Mouse (Mus musculus): ENCODE results near the gene Gm438. TPM values are rescaled to one million over a fixed set of nuclear protein-coding genes. Genes with fewer than 3 reads are reported as not detected.
"Not testable (repeated sequence)": the region's sequence is repeated elsewhere in the genome, so short reads cannot be mapped to it uniquely, and the experiment has no call there.

The Gm438 gene
- polyA plus RNA-seq (2014; fragmentation: Nextera tagmentation; extraction: Ambion mirVana), result not detected in 2 replicates

- H3K9me3 ChIP-seq (ENCODE audit: control insufficient read depth, low read depth, low read length), result no peaks in the 10 kb centered on the region
- H3K27me3 ChIP-seq (ENCODE audit: control insufficient read depth, insufficient read depth, low read length), result no peaks in the 10 kb centered on the region
- no peak for ATAC-seq (ENCODE audit: insufficient number of reproducible peaks, insufficient read depth, low FRiP score, low read depth)
- no peak within 1 kb of the TSS for H3K4me2 ChIP-seq (replicated peaks; ENCODE audit: low read depth, low read length)
- no peak within 1 kb of the TSS for H3K4me3 ChIP-seq (ENCODE audit: low read depth, low read length)
- no peak within 1 kb of the TSS for H3K9ac ChIP-seq (replicated peaks; ENCODE audit: low read depth, low read length)
- H3K27ac ChIP-seq (ENCODE audit: low read length), result no peak within 1 kb of the TSS
- H3K36me3 ChIP-seq (ENCODE audit: control insufficient read depth, insufficient read depth, low read length), result no peaks in the 10 kb centered on the region
- H3K4me1 ChIP-seq (ENCODE audit: control insufficient read depth, insufficient read depth, low read length), result no peaks in the 10 kb centered on the region
Measured at GRCm38 (mm10) chr4:144786483-144786882, at the start of gene Gm438. Gm438 (minus strand) TSS chr4:144786583.

GRCm38 (mm10) chr4:144824706-144825105, 38.3 kb upstream of the Gm438 start:
- 68% methylated on average over 2 of the region's 2 CpGs for WGBS
- no peak overlapping the region for H3K27ac ChIP-seq (ENCODE audit: low read length)
- no peaks in the 10 kb centered on the region for H3K36me3 ChIP-seq (ENCODE audit: control insufficient read depth, insufficient read depth, low read length)
- H3K4me2 ChIP-seq (replicated peaks; ENCODE audit: low read depth, low read length), result no peak overlapping the region
- no peak for ATAC-seq (ENCODE audit: insufficient number of reproducible peaks, insufficient read depth, low FRiP score, low read depth)
- no peaks in the 10 kb centered on the region for H3K4me1 ChIP-seq (ENCODE audit: control insufficient read depth, insufficient read depth, low read length)
- H3K27me3 ChIP-seq (ENCODE audit: control insufficient read depth, insufficient read depth, low read length), result no peaks in the 10 kb centered on the region
- no peak overlapping the region for H3K9ac ChIP-seq (replicated peaks; ENCODE audit: low read depth, low read length)
- no peaks in the 10 kb centered on the region for H3K9me3 ChIP-seq (ENCODE audit: control insufficient read depth, low read depth, low read length)
- H3K4me3 ChIP-seq (ENCODE audit: low read depth, low read length), result no peak overlapping the region

GRCm38 (mm10) chr4:144823996-144824395, 37.6 kb upstream of the Gm438 start:
- H3K9ac ChIP-seq (replicated peaks; ENCODE audit: low read depth, low read length), result no peak overlapping the region
- H3K36me3 ChIP-seq (ENCODE audit: control insufficient read depth, insufficient read depth, low read length), result no peaks in the 10 kb centered on the region
- no peaks in the 10 kb centered on the region for H3K4me1 ChIP-seq (ENCODE audit: control insufficient read depth, insufficient read depth, low read length)
- H3K4me2 ChIP-seq (replicated peaks; ENCODE audit: low read depth, low read length), result no peak overlapping the region
- ATAC-seq (ENCODE audit: insufficient number of reproducible peaks, insufficient read depth, low FRiP score, low read depth), result no peak
- H3K27me3 ChIP-seq (ENCODE audit: control insufficient read depth, insufficient read depth, low read length), result no peaks in the 10 kb centered on the region
- no peak overlapping the region for H3K27ac ChIP-seq (ENCODE audit: low read length)
- no peak overlapping the region for H3K4me3 ChIP-seq (ENCODE audit: low read depth, low read length)
- 80% methylated on average over 2 of the region's 2 CpGs for WGBS
- no peaks in the 10 kb centered on the region for H3K9me3 ChIP-seq (ENCODE audit: control insufficient read depth, low read depth, low read length)

DNA sequence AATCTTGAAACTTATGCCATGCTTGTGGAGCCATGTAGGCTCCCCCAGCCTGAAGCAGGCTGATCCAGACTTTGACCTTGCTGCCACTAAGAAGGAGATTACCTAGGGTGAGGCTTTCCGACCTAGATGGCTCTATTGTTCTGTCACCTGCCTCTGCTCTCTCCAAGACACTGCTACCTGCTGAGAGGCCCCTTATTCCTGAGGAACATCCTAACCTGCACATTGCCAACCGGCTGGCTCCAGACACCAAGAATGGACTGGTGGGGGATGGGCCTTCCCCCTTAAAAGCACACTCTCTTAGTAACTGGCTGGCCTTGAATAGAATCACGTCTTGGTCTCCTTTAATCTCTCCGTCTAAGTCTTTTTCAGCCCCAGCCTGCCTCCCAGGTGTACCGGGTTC, 20.8 kb upstream of the Gm438 start:
- H3K4me1 ChIP-seq (ENCODE audit: control insufficient read depth, insufficient read depth, low read length); H3K9me3 ChIP-seq (ENCODE audit: control insufficient read depth, low read depth, low read length); H3K9ac ChIP-seq (replicated peaks; ENCODE audit: low read depth, low read length); H3K4me2 ChIP-seq (replicated peaks; ENCODE audit: low read depth, low read length); H3K27ac ChIP-seq (ENCODE audit: low read length); H3K36me3 ChIP-seq (ENCODE audit: control insufficient read depth, insufficient read depth, low read length); ATAC-seq (ENCODE audit: insufficient number of reproducible peaks, insufficient read depth, low FRiP score, low read depth); H3K4me3 ChIP-seq (ENCODE audit: low read depth, low read length); H3K27me3 ChIP-seq (ENCODE audit: control insufficient read depth, insufficient read depth, low read length): not testable (repeated sequence)
- WGBS, result 52% methylated on average over 5 of the region's 5 CpGs

DNA sequence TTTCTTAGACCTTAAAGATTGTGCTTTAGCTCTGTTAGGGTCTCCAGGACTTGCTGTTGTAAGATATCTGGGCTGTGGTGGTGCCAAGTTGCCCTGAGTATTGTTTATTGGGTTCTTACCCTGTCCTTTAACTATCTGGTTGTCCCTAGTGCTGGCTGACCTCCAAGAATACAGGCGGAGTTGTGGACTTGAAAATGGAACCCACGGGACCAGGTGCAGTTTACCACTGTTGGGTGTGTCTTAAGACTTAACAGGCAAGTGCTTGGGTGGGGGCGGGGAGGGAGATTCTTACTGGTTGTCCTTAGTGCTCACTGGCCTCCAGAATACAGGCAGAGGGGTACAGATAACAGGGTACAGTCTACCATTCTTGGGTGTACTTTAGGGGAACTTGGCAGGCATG, 17.2 kb upstream of the Gm438 start:
- no peak overlapping the region for H3K9ac ChIP-seq (replicated peaks; ENCODE audit: low read depth, low read length)
- H3K36me3 ChIP-seq (ENCODE audit: control insufficient read depth, insufficient read depth, low read length), result no peaks in the 10 kb centered on the region
- WGBS, result 68% methylated on average over 3 of the region's 3 CpGs
- no peak overlapping the region for H3K4me3 ChIP-seq (ENCODE audit: low read depth, low read length)
- H3K27ac ChIP-seq (ENCODE audit: low read length), result no peak overlapping the region
- no peaks in the 10 kb centered on the region for H3K4me1 ChIP-seq (ENCODE audit: control insufficient read depth, insufficient read depth, low read length)
- no peaks in the 10 kb centered on the region for H3K27me3 ChIP-seq (ENCODE audit: control insufficient read depth, insufficient read depth, low read length)
- no peak overlapping the region for H3K4me2 ChIP-seq (replicated peaks; ENCODE audit: low read depth, low read length)
- H3K9me3 ChIP-seq (ENCODE audit: control insufficient read depth, low read depth, low read length), result no peaks in the 10 kb centered on the region
- ATAC-seq (ENCODE audit: insufficient number of reproducible peaks, insufficient read depth, low FRiP score, low read depth), result no peak

GRCm38 (mm10) chr4:144790141-144790540, 3.8 kb upstream of the Gm438 start:
- H3K9me3 ChIP-seq (ENCODE audit: control insufficient read depth, low read depth, low read length), result no peaks in the 10 kb centered on the region
- H3K9ac ChIP-seq (replicated peaks; ENCODE audit: low read depth, low read length), result no peak overlapping the region
- H3K27me3 ChIP-seq (ENCODE audit: control insufficient read depth, insufficient read depth, low read length), result no peaks in the 10 kb centered on the region
- H3K36me3 ChIP-seq (ENCODE audit: control insufficient read depth, insufficient read depth, low read length), result no peaks in the 10 kb centered on the region
- no peak overlapping the region for H3K4me2 ChIP-seq (replicated peaks; ENCODE audit: low read depth, low read length)
- H3K27ac ChIP-seq (ENCODE audit: low read length), result no peak overlapping the region
- no peak for ATAC-seq (ENCODE audit: insufficient number of reproducible peaks, insufficient read depth, low FRiP score, low read depth)
- H3K4me3 ChIP-seq (ENCODE audit: low read depth, low read length), result no peak overlapping the region
- H3K4me1 ChIP-seq (ENCODE audit: control insufficient read depth, insufficient read depth, low read length), result no peaks in the 10 kb centered on the region
- 29% methylated on average over 1 of the region's 1 CpGs for WGBS

GRCm38 (mm10) chr4:144782476-144783197, 3.7 kb downstream of the Gm438 start:
- ATAC-seq (ENCODE audit: insufficient number of reproducible peaks, insufficient read depth, low FRiP score, low read depth), result no peak
- H3K9ac ChIP-seq (replicated peaks; ENCODE audit: low read depth, low read length), result no peak overlapping the region
- H3K4me2 ChIP-seq (replicated peaks; ENCODE audit: low read depth, low read length), result no peak overlapping the region
- no peak overlapping the region for H3K27ac ChIP-seq (ENCODE audit: low read length)
- no peak overlapping the region for H3K4me3 ChIP-seq (ENCODE audit: low read depth, low read length)
- H3K27me3 ChIP-seq (ENCODE audit: control insufficient read depth, insufficient read depth, low read length), result no peaks in the 10 kb centered on the region
- H3K9me3 ChIP-seq (ENCODE audit: control insufficient read depth, low read depth, low read length), result no peaks in the 10 kb centered on the region
- H3K36me3 ChIP-seq (ENCODE audit: control insufficient read depth, insufficient read depth, low read length), result no peaks in the 10 kb centered on the region
- 67% methylated on average over 3 of the region's 3 CpGs for WGBS
- H3K4me1 ChIP-seq (ENCODE audit: control insufficient read depth, insufficient read depth, low read length), result no peaks in the 10 kb centered on the region

GRCm38 (mm10) chr4:144765722-144766121, 20.7 kb downstream of the Gm438 start:
- Histone ChIP-seq H3K9me3 (ENCODE audit: control insufficient read depth, low read depth, low read length) (no peaks in the 10 kb centered on the region), H3K36me3 (ENCODE audit: control insufficient read depth, insufficient read depth, low read length) (no peaks in the 10 kb centered on the region), H3K4me1 (ENCODE audit: control insufficient read depth, insufficient read depth, low read length) (no peaks in the 10 kb centered on the region), H3K27me3 (ENCODE audit: control insufficient read depth, insufficient read depth, low read length) (no peaks in the 10 kb centered on the region), H3K4me3 (ENCODE audit: low read depth, low read length) (no peak overlapping the region), H3K4me2 (replicated peaks; ENCODE audit: low read depth, low read length) (no peak overlapping the region), H3K9ac (replicated peaks; ENCODE audit: low read depth, low read length) (no peak overlapping the region), H3K27ac (ENCODE audit: low read length) (no peak overlapping the region)
- ATAC-seq (ENCODE audit: insufficient number of reproducible peaks, insufficient read depth, low FRiP score, low read depth), result no peak
- 21% methylated on average over 2 of the region's 2 CpGs for WGBS

GRCm38 (mm10) chr4:144749139-144749538, 37.2 kb downstream of the Gm438 start:
- H3K27me3 ChIP-seq (ENCODE audit: control insufficient read depth, insufficient read depth, low read length), result no peaks in the 10 kb centered on the region
- no peaks in the 10 kb centered on the region for H3K4me1 ChIP-seq (ENCODE audit: control insufficient read depth, insufficient read depth, low read length)
- no peak overlapping the region for H3K27ac ChIP-seq (ENCODE audit: low read length)
- H3K4me3 ChIP-seq (ENCODE audit: low read depth, low read length), result no peak overlapping the region
- no peaks in the 10 kb centered on the region for H3K9me3 ChIP-seq (ENCODE audit: control insufficient read depth, low read depth, low read length)
- no peak overlapping the region for H3K9ac ChIP-seq (replicated peaks; ENCODE audit: low read depth, low read length)
- no peak overlapping the region for H3K4me2 ChIP-seq (replicated peaks; ENCODE audit: low read depth, low read length)
- peak; percentile 63; the same call in 1 of the 2 replicates for ATAC-seq (ENCODE audit: insufficient number of reproducible peaks, insufficient read depth, low FRiP score, low read depth)
- H3K36me3 ChIP-seq (ENCODE audit: control insufficient read depth, insufficient read depth, low read length), result no peaks in the 10 kb centered on the region
- 16% methylated on average over 1 of the region's 1 CpGs for WGBS

All from stomach, embryonic 14.5 days (tissue).